Mouse (Mus musculus): Measurements from ENCODE around the gene Dcst1.

DNA sequence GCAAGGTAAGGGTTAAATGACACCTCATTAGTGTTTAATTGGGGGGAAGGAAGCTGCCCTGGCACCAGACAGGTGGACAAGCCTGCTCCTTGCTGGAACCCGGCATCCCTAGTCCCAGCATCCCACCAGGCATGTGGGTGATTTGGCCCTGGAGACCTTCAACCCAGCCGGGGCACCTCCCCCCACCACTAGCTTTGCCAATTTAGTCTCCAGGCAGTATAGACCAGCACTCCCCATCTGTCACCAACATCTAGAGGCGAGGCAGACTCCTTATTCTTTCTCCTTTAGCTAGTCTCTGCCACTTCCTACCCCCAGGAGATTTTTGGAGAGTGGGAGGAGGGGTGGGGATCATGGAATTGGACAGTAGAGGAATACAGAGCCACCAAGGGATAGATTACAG is 34.7 kb downstream of the Dcst1 start:
- TF ChIP-seq GATA1 (IDR thresholded peaks at IDR 0.05; ENCODE audit: borderline replicate concordance, low read length) (no peak), FLI1 (IDR thresholded peaks at IDR 0.05; ENCODE audit: low read length) (no peak)
